Mouse (Mus musculus) erythroblast, embryonic 14.5 days (primary cell): ENCODE measurements around the gene Met. TPM values are rescaled to one million over a fixed set of nuclear protein-coding genes. Genes with fewer than 3 reads are reported as not detected.

Experiments
- H3K27me3 ChIP-seq: 2 replicates; pipeline ENCODE4 v1.6.1; 2012; ENCODE audit warnings: inconsistent platforms; ENCODE audit not compliant: control insufficient read depth
- H3K36me3 ChIP-seq: 2 replicates; pipeline ENCODE4 v1.6.1; 2012; ENCODE audit warnings: mild to moderate bottlenecking, inconsistent platforms; ENCODE audit not compliant: control insufficient read depth
- H3K4me1 ChIP-seq: 2 replicates; pipeline ENCODE4 v1.6.1; 2012; ENCODE audit warnings: inconsistent platforms; ENCODE audit not compliant: control insufficient read depth
- H3K4me3 ChIP-seq: replicated peaks from 2 replicates; pipeline ENCODE3; 2012; ENCODE audit warnings: moderate library complexity, mild to moderate bottlenecking, inconsistent platforms
- H3K9me3 ChIP-seq: 2 replicates; pipeline ENCODE4 v1.6.1; 2012; ENCODE audit warnings: low read length, inconsistent platforms, mixed read lengths; ENCODE audit not compliant: control insufficient read depth
- GATA1 ChIP-seq: IDR thresholded peaks from 2 replicates; pipeline ENCODE4 v1.6.1; 2012; ENCODE audit warnings: low read length, inconsistent platforms, mixed read lengths
- TAL1 ChIP-seq: IDR thresholded peaks from 3 replicates; pipeline ENCODE4 v1.6.1; 2012; ENCODE audit warnings: low read length, inconsistent platforms, mixed read lengths
- polyA plus RNA-seq: library from polyadenylated mRNA; stranded (reverse); fragments of >175 nt; gene quantifications from 2 replicates; pipeline ENCODE4 v1.2.3, GENCODE M21; 2012

Met gene
- polyA plus RNA-seq, 1 experiment: not detected

- TF ChIP-seq TAL1 (no peak), GATA1 (no peak)
- Histone ChIP-seq H3K4me1 (no peaks in the 10 kb centered on the region), H3K9me3 (no peaks in the 10 kb centered on the region), H3K27me3 (no peaks in the 10 kb centered on the region), H3K36me3 (no peaks in the 10 kb centered on the region), H3K4me3 (no peak overlapping the region)
Measured at GRCm38 (mm10) chr6:17505530-17505929, 41.9 kb downstream of the Met start.

- Histone ChIP-seq H3K4me3 (no peak overlapping the region), H3K36me3 (no peaks in the 10 kb centered on the region), H3K9me3 (no peaks in the 10 kb centered on the region), H3K27me3 (no peaks in the 10 kb centered on the region), H3K4me1 (no peaks in the 10 kb centered on the region)
- TF ChIP-seq GATA1: no peak
- TF ChIP-seq TAL1: no peak
Measured at GRCm38 (mm10) chr6:17506831-17507230, 43.2 kb downstream of the Met start.

GRCm38 (mm10) chr6:17508184-17508583 lies 44.6 kb downstream of the Met start:
- no peak overlapping the region for H3K4me3 ChIP-seq
- H3K4me1 ChIP-seq: no peaks in the 10 kb centered on the region
- no peak for TF ChIP-seq GATA1
- TF ChIP-seq TAL1: no peak
- H3K36me3 ChIP-seq: no peaks in the 10 kb centered on the region
- no peaks in the 10 kb centered on the region for H3K9me3 ChIP-seq
- no peaks in the 10 kb centered on the region for H3K27me3 ChIP-seq

- Histone ChIP-seq H3K27me3 (no peaks in the 10 kb centered on the region), H3K4me3 (no peak overlapping the region), H3K36me3 (no peaks in the 10 kb centered on the region), H3K4me1 (no peaks in the 10 kb centered on the region), H3K9me3 (no peaks in the 10 kb centered on the region)
- TF ChIP-seq GATA1 (no peak), TAL1 (no peak)
Measured at GRCm38 (mm10) chr6:17508604-17509372, 45.2 kb downstream of the Met start.

- H3K27me3 ChIP-seq: no peaks in the 10 kb centered on the region
- no peaks in the 10 kb centered on the region for H3K4me1 ChIP-seq
- no peaks in the 10 kb centered on the region for H3K9me3 ChIP-seq
- TF ChIP-seq TAL1 (no peak), GATA1 (no peak)
- H3K36me3 ChIP-seq: no peaks in the 10 kb centered on the region; the same call in 1 of the 2 replicates
- no peak overlapping the region for H3K4me3 ChIP-seq
Measured at GRCm38 (mm10) chr6:17513381-17513780, 49.8 kb downstream of the Met start.

- Histone ChIP-seq H3K9me3 (no peaks in the 10 kb centered on the region), H3K4me1 (no peaks in the 10 kb centered on the region), H3K27me3 (no peaks in the 10 kb centered on the region), H3K36me3 (no peaks in the 10 kb centered on the region; the same call in 1 of the 2 replicates), H3K4me3 (no peak overlapping the region)
- TF ChIP-seq GATA1: no peak
- TF ChIP-seq TAL1: no peak
Measured at GRCm38 (mm10) chr6:17515775-17516460, 52.3 kb downstream of the Met start.

- no peak overlapping the region for H3K4me3 ChIP-seq
- no peaks in the 10 kb centered on the region for H3K36me3 ChIP-seq
- no peaks in the 10 kb centered on the region for H3K4me1 ChIP-seq
- no peak for TF ChIP-seq TAL1
- no peak for TF ChIP-seq GATA1
- no peaks in the 10 kb centered on the region for H3K27me3 ChIP-seq
- no peaks in the 10 kb centered on the region for H3K9me3 ChIP-seq
Measured at GRCm38 (mm10) chr6:17521901-17522717, 58.5 kb downstream of the Met start.

- H3K4me1 ChIP-seq: no peaks in the 10 kb centered on the region
- no peaks in the 10 kb centered on the region for H3K36me3 ChIP-seq
- TF ChIP-seq TAL1 (no peak), GATA1 (no peak)
- H3K27me3 ChIP-seq: no peaks in the 10 kb centered on the region
- H3K4me3 ChIP-seq: no peak overlapping the region
- H3K9me3 ChIP-seq: no peaks in the 10 kb centered on the region
Measured at GRCm38 (mm10) chr6:17522917-17523316, 59.3 kb downstream of the Met start.
